Mouse (Mus musculus) olfactory bulb, adult 2 months (tissue): ENCODE data around the gene Atp2b1.

Experiments
- CTCF ChIP-seq: fragments of 200-500 bp; IDR thresholded peaks from 2 replicates; pipeline ENCODE4 v1.5.1; 2012; ENCODE audit warnings: low read depth, mild to moderate bottlenecking, low read length, moderate library complexity; ENCODE audit not compliant: insufficient read depth
- POLR2A ChIP-seq: fragments of 200-500 bp; IDR thresholded peaks from 2 replicates; pipeline ENCODE4 v1.6.1; 2012; ENCODE audit warnings: mild to moderate bottlenecking, low read depth, low read length, moderate library complexity; ENCODE audit not compliant: insufficient read depth

DNA sequence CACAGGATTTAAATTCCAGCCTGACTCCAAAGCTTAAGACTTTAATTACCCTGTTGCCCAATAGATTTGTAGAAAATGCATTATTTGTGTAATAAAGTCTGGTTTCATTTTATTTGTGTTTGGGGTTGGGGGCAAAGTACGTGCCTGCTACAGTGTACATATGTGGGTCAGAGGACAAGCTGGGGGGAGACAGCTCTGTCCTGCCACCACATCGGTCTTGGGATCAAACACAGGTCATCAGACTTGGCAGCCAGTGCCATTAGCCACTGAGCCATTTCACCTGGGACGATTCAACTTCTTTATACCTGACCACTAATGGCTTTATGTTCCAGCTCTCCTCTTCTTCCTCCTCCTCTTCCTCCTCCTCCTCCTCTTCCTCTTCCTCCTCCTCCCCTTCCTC lies 124.7 kb downstream of the Atp2b1 start:
- TF ChIP-seq POLR2A: no peak
- no peak for TF ChIP-seq CTCF
